Mouse (Mus musculus) limb, embryonic 15.5 days (tissue): ENCODE results near the gene Bpifb5. TPM values are rescaled to one million over a fixed set of nuclear protein-coding genes. Genes with fewer than 3 reads are reported as not detected.
"Not testable (repeated sequence)": the region's sequence is repeated elsewhere in the genome, so short reads cannot be mapped to it uniquely, and the experiment has no call there.

Experiments used
- ATAC-seq: fragments of 200-750 bp; cut with Nextera tagmentation; 2 replicates; pipeline ENCODE4 v1.8.0; 2017; ENCODE audit warnings: low read depth, moderate TSS enrichment; ENCODE audit not compliant: insufficient number of reproducible peaks, low FRiP score, low TSS enrichment
- H3K27ac ChIP-seq: fragments of 300-500 bp; sonication (generic); 2 replicates; pipeline ENCODE4 v1.5.1; 2015; ENCODE audit warnings: moderate library complexity, mild to moderate bottlenecking, inconsistent platforms
- H3K27me3 ChIP-seq: fragments of 300-500 bp; sonication (generic); 2 replicates; pipeline ENCODE4 v1.6.1; 2015; ENCODE audit warnings: inconsistent platforms
- H3K36me3 ChIP-seq: fragments of 300-500 bp; sonication (generic); 2 replicates; pipeline ENCODE4 v1.6.1; 2015; ENCODE audit warnings: inconsistent platforms
- H3K4me1 ChIP-seq: fragments of 300-500 bp; sonication (generic); 2 replicates; pipeline ENCODE4 v1.6.1; 2015; ENCODE audit warnings: inconsistent platforms
- H3K4me2 ChIP-seq: fragments of 300-500 bp; sonication (generic); 2 replicates; pipeline ENCODE4 v1.6.1; 2015; ENCODE audit warnings: mild to moderate bottlenecking, inconsistent platforms
- H3K4me3 ChIP-seq: fragments of 300-500 bp; sonication (generic); 2 replicates; pipeline ENCODE4 v1.5.1; 2015; ENCODE audit warnings: mild to moderate bottlenecking, inconsistent platforms
- H3K9ac ChIP-seq: fragments of 300-500 bp; sonication (generic); 2 replicates; pipeline ENCODE4 v1.6.1; 2015; ENCODE audit warnings: inconsistent platforms
- H3K9me3 ChIP-seq: fragments of 300-500 bp; sonication (generic); 2 replicates; pipeline ENCODE4 v1.6.1; 2016; ENCODE audit warnings: inconsistent platforms
- WGBS: fragments of 180-500 bp; shearing (Covaris S2); methylation state at CpG from one replicate; pipeline ENCODE4 v1.1.7; 2015; 5-methylcytosine and 5-hydroxymethylcytosine counted together
- polyA plus RNA-seq: library from polyadenylated mRNA; unstranded; fragments of >200 nt; fragmentation: Nextera tagmentation; extraction: Ambion mirVana; gene quantifications from 2 replicates; pipeline ENCODE4 v1.2.1, GENCODE M21; 2015

The Bpifb5 gene
- polyA plus RNA-seq, 1 experiment from 2014 or later = 0.81 TPM

GRCm38 (mm10) chr2:154243356-154244036 is 20.0 kb downstream of the Bpifb5 start:
- WGBS = 78% methylated on average over 10 of the region's 10 CpGs
- Histone ChIP-seq H3K4me3 (no peak overlapping the region), H3K9ac (no peak overlapping the region), H3K27ac (no peak overlapping the region), H3K9me3 (no peaks in the 10 kb centered on the region), H3K4me2 (no peak overlapping the region), H3K27me3 (no peaks in the 10 kb centered on the region), H3K36me3 (no peaks in the 10 kb centered on the region), H3K4me1 (no peaks in the 10 kb centered on the region)
- ATAC-seq = no peak

- Histone ChIP-seq H3K4me2 (no peak overlapping the region), H3K9ac (no peak overlapping the region), H3K27me3 (no peaks in the 10 kb centered on the region), H3K4me3 (no peak overlapping the region), H3K36me3 (no peaks in the 10 kb centered on the region), H3K4me1 (no peaks in the 10 kb centered on the region), H3K27ac (no peak overlapping the region), H3K9me3 (no peaks in the 10 kb centered on the region)
- WGBS = 94% methylated on average over 5 of the region's 5 CpGs
- ATAC-seq = no peak
These were observed 21.8 kb downstream of the Bpifb5 start for GRCm38 (mm10) chr2:154245322-154245721.

GRCm38 (mm10) chr2:154255254-154255653 is 31.7 kb downstream of the Bpifb5 start:
- WGBS = 86% methylated on average over 2 of the region's 4 CpGs
- H3K27me3 ChIP-seq, H3K4me1 ChIP-seq, ATAC-seq, H3K27ac ChIP-seq, H3K36me3 ChIP-seq, H3K4me3 ChIP-seq, H3K9me3 ChIP-seq, H3K9ac ChIP-seq, H3K4me2 ChIP-seq: not testable (repeated sequence)

GRCm38 (mm10) chr2:154255770-154256169 is 32.2 kb downstream of the Bpifb5 start:
- no peak overlapping the region for H3K4me3 ChIP-seq

GRCm38 (mm10) chr2:154257554-154257953 is 34.0 kb downstream of the Bpifb5 start, which contains the start of gene Bpifb9a:
Gene Bpifb9a (plus strand): TSS chr2:154257854.
- H3K9me3 ChIP-seq, H3K27me3 ChIP-seq, H3K4me2 ChIP-seq, H3K27ac ChIP-seq, H3K4me3 ChIP-seq, ATAC-seq, H3K36me3 ChIP-seq, H3K9ac ChIP-seq, H3K4me1 ChIP-seq: not testable (repeated sequence)
- 79% methylated on average over 5 of the region's 5 CpGs for WGBS

More at GRCm38 (mm10) chr2:154255770-154256169, 32.2 kb downstream of the Bpifb5 start:
- no peaks in the 10 kb centered on the region for H3K9me3 ChIP-seq
- H3K9ac ChIP-seq = no peak overlapping the region
- H3K27me3 ChIP-seq = no peaks in the 10 kb centered on the region
- no peak for ATAC-seq
- no peak overlapping the region for H3K27ac ChIP-seq
- no peaks in the 10 kb centered on the region for H3K4me1 ChIP-seq
- 79% methylated on average over 4 of the region's 4 CpGs for WGBS
- no peak overlapping the region for H3K4me2 ChIP-seq
- no peaks in the 10 kb centered on the region for H3K36me3 ChIP-seq

GRCm38 (mm10) chr2:154264397-154264796 is 40.9 kb downstream of the Bpifb5 start:
- 84% methylated on average over 3 of the region's 3 CpGs for WGBS
- not testable (repeated sequence) for ATAC-seq, H3K27ac ChIP-seq, H3K4me1 ChIP-seq, H3K4me3 ChIP-seq, H3K9ac ChIP-seq, H3K27me3 ChIP-seq, H3K36me3 ChIP-seq, H3K4me2 ChIP-seq, H3K9me3 ChIP-seq

Other genes starting within 250 kb of the Bpifb5 start
- gene Bpifa6, start 248.8 kb upstream of the Bpifb5 start, polyA plus RNA-seq = not detected in 2 replicates
- gene Bpifa2, start 215.5 kb upstream of the Bpifb5 start, polyA plus RNA-seq = 0.41 TPM in 1 of 2 replicates, not detected in the other
- not detected in 2 replicates for gene Bpifa3, start 93.4 kb upstream of the Bpifb5 start, polyA plus RNA-seq
- gene Bpifa1, start 80.9 kb upstream of the Bpifb5 start, polyA plus RNA-seq = not detected in 2 replicates
- gene Bpifa5, start 61.1 kb upstream of the Bpifb5 start, polyA plus RNA-seq = not detected in 2 replicates
- gene Bpifb1, start 32.9 kb upstream of the Bpifb5 start, polyA plus RNA-seq = 0.20 and 0.35 TPM in 2 replicates
- not detected in 2 replicates for gene Bpifb9a, start 34.1 kb downstream of the Bpifb5 start, polyA plus RNA-seq
- not detected in 2 replicates for gene Bpifb9b, start 83.5 kb downstream of the Bpifb5 start, polyA plus RNA-seq
- gene Cdk5rap1, start 149.3 kb downstream of the Bpifb5 start, polyA plus RNA-seq = 15.9 and 18.1 TPM in 2 replicates
- 10.2 and 14.5 TPM in 2 replicates for gene Snta1, start 184.4 kb downstream of the Bpifb5 start, polyA plus RNA-seq
- gene Cbfa2t2, start 212.7 kb downstream of the Bpifb5 start, polyA plus RNA-seq = 37.7 and 41.3 TPM in 2 replicates